Mouse (Mus musculus): ENCODE measurements around the gene Itgam. TPM values are rescaled to one million over a fixed set of nuclear protein-coding genes. Genes with fewer than 3 reads are reported as not detected.
"Not testable (repeated sequence)": the region's sequence is repeated elsewhere in the genome, so short reads cannot be mapped to it uniquely, and the experiment has no call there.

The Itgam gene
- polyA plus RNA-seq, 1 experiment from 2014 or later: 0.77 TPM

GRCm38 (mm10) chr7:128158688-128159354 is 96.4 kb downstream of the Itgam start:
- not testable (repeated sequence) for H3K27me3 ChIP-seq (ENCODE audit: control insufficient read depth, insufficient read depth, low read length); H3K4me3 ChIP-seq (ENCODE audit: low read depth, low read length); H3K9ac ChIP-seq (replicated peaks; ENCODE audit: low read depth, low read length); H3K4me1 ChIP-seq (ENCODE audit: control insufficient read depth, insufficient read depth, low read length); H3K4me2 ChIP-seq (replicated peaks; ENCODE audit: low read depth, low read length); ATAC-seq (ENCODE audit: insufficient number of reproducible peaks, insufficient read depth, low FRiP score, low read depth); H3K27ac ChIP-seq (ENCODE audit: low read length); H3K36me3 ChIP-seq (ENCODE audit: control insufficient read depth, insufficient read depth, low read length); H3K9me3 ChIP-seq (ENCODE audit: control insufficient read depth, low read depth, low read length)
- 71% methylated on average over 8 of the region's 8 CpGs for WGBS

GRCm38 (mm10) chr7:128164001-128164400 is 101.6 kb downstream of the Itgam start:
- H3K27ac ChIP-seq (ENCODE audit: low read length): no peak overlapping the region
- H3K4me3 ChIP-seq (ENCODE audit: low read depth, low read length): no peak overlapping the region
- H3K27me3 ChIP-seq (ENCODE audit: control insufficient read depth, insufficient read depth, low read length): no peaks in the 10 kb centered on the region
- H3K4me2 ChIP-seq (replicated peaks; ENCODE audit: low read depth, low read length): no peak overlapping the region
- H3K9me3 ChIP-seq (ENCODE audit: control insufficient read depth, low read depth, low read length): no peaks in the 10 kb centered on the region
- no peak for ATAC-seq (ENCODE audit: insufficient number of reproducible peaks, insufficient read depth, low FRiP score, low read depth)
- no peaks in the 10 kb centered on the region for H3K36me3 ChIP-seq (ENCODE audit: control insufficient read depth, insufficient read depth, low read length)
- 92% methylated on average over 4 of the region's 4 CpGs for WGBS
- H3K4me1 ChIP-seq (ENCODE audit: control insufficient read depth, insufficient read depth, low read length): no peaks in the 10 kb centered on the region
- H3K9ac ChIP-seq (replicated peaks; ENCODE audit: low read depth, low read length): no peak overlapping the region

DNA sequence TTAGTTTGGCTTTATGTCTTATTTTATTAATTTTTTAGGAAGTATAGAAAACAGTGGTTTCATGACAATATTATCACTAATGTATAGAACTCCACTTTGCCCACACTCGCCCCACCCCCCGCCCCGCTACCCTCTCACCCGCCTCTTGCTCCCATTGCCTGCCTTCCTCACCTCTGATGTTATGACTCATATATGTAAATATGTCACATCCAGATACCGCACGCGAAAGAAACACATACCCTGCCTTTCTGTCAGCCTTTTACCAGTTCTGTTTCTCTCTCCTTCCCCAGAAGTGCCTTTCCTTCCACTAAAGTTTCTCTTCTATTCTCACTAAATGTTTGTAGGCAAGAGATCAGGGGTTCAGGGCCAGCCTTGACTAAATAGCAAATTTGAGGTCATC is 104.0 kb downstream of the Itgam start:
- H3K27me3 ChIP-seq (ENCODE audit: control insufficient read depth, insufficient read depth, low read length): no peaks in the 10 kb centered on the region
- H3K4me1 ChIP-seq (ENCODE audit: control insufficient read depth, insufficient read depth, low read length): no peaks in the 10 kb centered on the region
- H3K27ac ChIP-seq (ENCODE audit: low read length): no peak overlapping the region
- no peak overlapping the region for H3K4me2 ChIP-seq (replicated peaks; ENCODE audit: low read depth, low read length)
- no peak for ATAC-seq (ENCODE audit: insufficient number of reproducible peaks, insufficient read depth, low FRiP score, low read depth)
- H3K9ac ChIP-seq (replicated peaks; ENCODE audit: low read depth, low read length): no peak overlapping the region
- no peak overlapping the region for H3K4me3 ChIP-seq (ENCODE audit: low read depth, low read length)
- WGBS: 68% methylated on average over 7 of the region's 7 CpGs
- H3K9me3 ChIP-seq (ENCODE audit: control insufficient read depth, low read depth, low read length): no peaks in the 10 kb centered on the region
- H3K36me3 ChIP-seq (ENCODE audit: control insufficient read depth, insufficient read depth, low read length): no peaks in the 10 kb centered on the region

Other genes starting within 250 kb of the Itgam start
- gene Stx4a, start 238.3 kb upstream of the Itgam start, polyA plus RNA-seq (2014; fragmentation: Nextera tagmentation; extraction: Ambion mirVana): 29.1 and 29.7 TPM in 2 replicates
- gene Stx1b, start 238.1 kb upstream of the Itgam start, polyA plus RNA-seq (2014; fragmentation: Nextera tagmentation; extraction: Ambion mirVana): 5.3 and 6.3 TPM in 2 replicates
- 17.1 and 18.9 TPM in 2 replicates for gene Zfp646, start 186.4 kb upstream of the Itgam start, polyA plus RNA-seq (2014; fragmentation: Nextera tagmentation; extraction: Ambion mirVana)
- gene Zfp668, start 185.8 kb upstream of the Itgam start, polyA plus RNA-seq (2014; fragmentation: Nextera tagmentation; extraction: Ambion mirVana): 13.7 and 18.0 TPM in 2 replicates
- gene Prss53, start 171.7 kb upstream of the Itgam start, polyA plus RNA-seq (2014; fragmentation: Nextera tagmentation; extraction: Ambion mirVana): 0.95 and 1.4 TPM in 2 replicates
- not detected in 2 replicates for gene Gm21974, start 167.2 kb upstream of the Itgam start, polyA plus RNA-seq (2014; fragmentation: Nextera tagmentation; extraction: Ambion mirVana)
- gene Vkorc1, start 167.0 kb upstream of the Itgam start, polyA plus RNA-seq (2014; fragmentation: Nextera tagmentation; extraction: Ambion mirVana): 158 and 184 TPM in 2 replicates
- gene Bckdk, start 158.6 kb upstream of the Itgam start, polyA plus RNA-seq (2014; fragmentation: Nextera tagmentation; extraction: Ambion mirVana): 152 TPM in 2 replicates
- gene Kat8, start 150.1 kb upstream of the Itgam start, polyA plus RNA-seq (2014; fragmentation: Nextera tagmentation; extraction: Ambion mirVana): 40.3 and 43.0 TPM in 2 replicates
- gene Prss8, start 132.5 kb upstream of the Itgam start, polyA plus RNA-seq (2014; fragmentation: Nextera tagmentation; extraction: Ambion mirVana): 48.2 and 55.5 TPM in 2 replicates
- 8.2 and 8.5 TPM in 2 replicates for gene Prss36, start 115.9 kb upstream of the Itgam start, polyA plus RNA-seq (2014; fragmentation: Nextera tagmentation; extraction: Ambion mirVana)
- 71.4 and 72.4 TPM in 2 replicates for gene Fus, start 95.2 kb upstream of the Itgam start, polyA plus RNA-seq (2014; fragmentation: Nextera tagmentation; extraction: Ambion mirVana)
- gene Pycard, start 68.8 kb upstream of the Itgam start, polyA plus RNA-seq (2014; fragmentation: Nextera tagmentation; extraction: Ambion mirVana): 71.4 and 74.6 TPM in 2 replicates
- 0.19 TPM in 1 of 2 replicates, not detected in the other for gene Trim72, start 58.7 kb upstream of the Itgam start, polyA plus RNA-seq (2014; fragmentation: Nextera tagmentation; extraction: Ambion mirVana)
- not detected in 2 replicates for gene Gm49368, start within 50 bp of the Itgam start, polyA plus RNA-seq (2014; fragmentation: Nextera tagmentation; extraction: Ambion mirVana)
- gene Itgax, start 66.9 kb downstream of the Itgam start, polyA plus RNA-seq (2014; fragmentation: Nextera tagmentation; extraction: Ambion mirVana): 0.17 TPM in 1 of 2 replicates, not detected in the other
- gene Itgad, start 91.7 kb downstream of the Itgam start, polyA plus RNA-seq (2014; fragmentation: Nextera tagmentation; extraction: Ambion mirVana): not detected in 2 replicates
- gene Cox6a2, start 143.7 kb downstream of the Itgam start, polyA plus RNA-seq (2014; fragmentation: Nextera tagmentation; extraction: Ambion mirVana): 0.41 TPM in 1 of 2 replicates, not detected in the other
- 11.5 and 12.2 TPM in 2 replicates for gene Armc5, start 174.7 kb downstream of the Itgam start, polyA plus RNA-seq (2014; fragmentation: Nextera tagmentation; extraction: Ambion mirVana)
- 9.7 and 9.9 TPM in 2 replicates for gene 9130023H24Rik, start 175.4 kb downstream of the Itgam start, polyA plus RNA-seq (2014; fragmentation: Nextera tagmentation; extraction: Ambion mirVana)
- gene Tgfb1i1, start 184.2 kb downstream of the Itgam start, polyA plus RNA-seq (2014; fragmentation: Nextera tagmentation; extraction: Ambion mirVana): 203 and 205 TPM in 2 replicates
- 1.00 and 2.5 TPM in 2 replicates for gene Slc5a2, start 203.0 kb downstream of the Itgam start, polyA plus RNA-seq (2014; fragmentation: Nextera tagmentation; extraction: Ambion mirVana)
- 36.8 and 42.8 TPM in 2 replicates for gene BC017158, start 235.5 kb downstream of the Itgam start, polyA plus RNA-seq (2014; fragmentation: Nextera tagmentation; extraction: Ambion mirVana)

Data from stomach, embryonic 14.5 days (tissue).